Mouse (Mus musculus): Measurements from ENCODE around the gene Iah1.
A peak's percentile ranks its signal among the peaks of the same experiment; 100 is the strongest.

Gene Iah1

DNA sequence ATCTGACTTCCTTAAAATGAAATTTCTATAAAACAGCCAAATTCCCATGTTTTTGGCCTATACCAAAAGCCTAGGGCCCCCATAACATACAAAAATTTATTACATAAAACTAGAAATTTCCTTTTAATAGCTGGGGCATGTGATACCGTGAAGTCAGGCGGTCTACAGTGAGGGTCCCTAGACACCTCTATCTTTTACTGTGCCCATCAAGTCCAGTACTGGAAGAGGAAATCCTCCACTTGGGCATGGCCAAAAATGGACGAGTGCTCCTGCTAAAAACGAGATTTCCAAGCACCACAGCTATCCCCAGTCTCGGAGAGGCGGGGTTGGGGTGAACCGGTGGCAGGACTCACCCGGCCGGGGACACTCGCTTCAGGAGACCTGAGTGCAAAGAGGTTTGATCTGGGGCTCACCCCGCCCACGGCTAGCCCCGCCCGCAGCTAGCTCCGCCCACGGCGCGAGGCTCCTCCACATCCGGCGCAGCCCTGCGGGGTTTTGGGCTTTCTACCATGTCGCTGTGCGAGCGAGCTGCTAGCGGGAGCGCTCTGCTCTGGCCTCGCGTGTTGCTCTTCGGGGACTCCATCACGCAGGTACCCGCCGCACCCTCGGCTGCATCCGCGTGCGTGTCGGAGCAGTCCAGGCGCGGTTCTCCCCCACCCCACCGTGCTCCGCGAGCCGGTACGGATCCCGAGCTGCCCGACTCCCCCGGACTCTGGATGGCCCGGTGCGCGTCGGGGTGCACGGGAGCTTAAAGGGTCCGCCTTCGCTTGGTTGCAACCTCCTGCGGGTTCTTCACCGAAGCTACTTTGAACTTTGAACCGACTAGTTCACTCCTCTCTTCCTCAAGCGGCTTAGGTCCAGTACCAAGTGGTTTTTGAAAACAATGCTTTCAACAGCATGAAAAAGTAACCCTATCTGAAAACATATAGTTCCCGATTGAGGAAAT lies at the start of gene Iah1:
Gene Iah1, plus strand, starts transcription at position 467 of the 946 bp plus-strand sequence.
- DNase-seq (ENCODE audit: low spot score) = peak; percentile 90

DNA sequence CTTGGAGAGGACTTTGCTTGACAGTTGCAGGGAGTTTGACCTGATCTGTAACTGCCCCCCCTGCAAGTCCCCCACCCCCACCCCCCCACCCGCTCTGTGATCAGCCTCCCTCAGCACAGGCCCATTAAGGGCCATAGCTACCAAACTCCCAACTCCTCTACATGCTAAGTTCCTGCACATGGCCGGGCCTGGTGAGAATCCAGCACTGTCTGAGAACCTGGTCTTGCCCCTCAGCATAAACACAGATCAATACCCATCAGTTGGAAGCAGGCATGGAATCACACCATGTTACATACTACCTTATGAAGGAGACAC lies 49.4 kb upstream of the Iah1 start:
- no peak for DNase-seq (ENCODE audit: low spot score)

DNA sequence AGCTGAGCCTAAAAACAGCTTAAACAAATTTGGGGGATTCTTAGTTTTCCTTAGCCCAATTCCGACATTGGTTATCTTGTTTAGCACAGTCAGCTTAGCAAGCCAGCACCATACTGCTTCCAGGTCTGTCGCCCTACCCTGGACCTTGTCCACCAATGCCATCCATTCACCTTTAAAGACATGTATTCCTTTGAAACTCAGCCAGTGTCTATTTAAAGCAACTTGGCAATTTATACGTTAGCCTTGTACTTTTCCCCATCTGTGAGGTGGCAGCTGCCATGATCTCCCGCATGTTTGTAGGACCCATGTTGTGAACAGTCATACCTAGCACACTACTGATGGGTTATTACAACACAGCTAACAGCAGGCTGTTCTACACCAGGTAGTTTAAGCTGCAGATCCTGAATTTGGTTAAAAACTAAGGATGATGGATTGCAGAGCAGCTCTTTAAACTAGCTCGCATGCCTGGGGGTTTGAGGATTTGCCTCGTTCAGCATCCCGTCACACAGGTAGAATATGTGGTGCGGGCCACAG lies 48.0 kb upstream of the Iah1 start:
- no peak for DNase-seq (ENCODE audit: low spot score)

DNA sequence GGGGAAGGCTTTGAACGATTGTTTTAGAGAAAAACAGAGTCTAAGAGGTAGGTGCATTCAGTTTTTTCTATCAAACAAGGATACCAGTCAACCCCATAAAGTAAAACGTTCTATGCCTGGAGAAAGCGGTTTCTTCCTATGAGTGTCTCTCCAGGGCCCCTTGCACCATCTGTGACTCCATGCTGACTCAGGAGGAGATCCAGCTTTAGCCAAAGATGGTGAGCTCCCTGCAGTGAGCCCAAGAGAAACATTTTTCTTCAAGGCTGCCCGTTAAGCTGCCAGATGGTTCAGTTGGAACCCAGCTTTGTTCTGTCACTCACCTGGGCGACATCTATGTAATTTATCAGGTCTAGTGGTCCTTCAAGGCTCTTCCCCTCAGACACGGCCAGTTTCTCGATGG lies 41.7 kb upstream of the Iah1 start:
- DNase-seq (ENCODE audit: low spot score) = no peak

GRCm38 (mm10) chr12:21277352-21277864 lies 38.8 kb upstream of the Iah1 start:
- no peak for DNase-seq (ENCODE audit: low spot score)

DNA sequence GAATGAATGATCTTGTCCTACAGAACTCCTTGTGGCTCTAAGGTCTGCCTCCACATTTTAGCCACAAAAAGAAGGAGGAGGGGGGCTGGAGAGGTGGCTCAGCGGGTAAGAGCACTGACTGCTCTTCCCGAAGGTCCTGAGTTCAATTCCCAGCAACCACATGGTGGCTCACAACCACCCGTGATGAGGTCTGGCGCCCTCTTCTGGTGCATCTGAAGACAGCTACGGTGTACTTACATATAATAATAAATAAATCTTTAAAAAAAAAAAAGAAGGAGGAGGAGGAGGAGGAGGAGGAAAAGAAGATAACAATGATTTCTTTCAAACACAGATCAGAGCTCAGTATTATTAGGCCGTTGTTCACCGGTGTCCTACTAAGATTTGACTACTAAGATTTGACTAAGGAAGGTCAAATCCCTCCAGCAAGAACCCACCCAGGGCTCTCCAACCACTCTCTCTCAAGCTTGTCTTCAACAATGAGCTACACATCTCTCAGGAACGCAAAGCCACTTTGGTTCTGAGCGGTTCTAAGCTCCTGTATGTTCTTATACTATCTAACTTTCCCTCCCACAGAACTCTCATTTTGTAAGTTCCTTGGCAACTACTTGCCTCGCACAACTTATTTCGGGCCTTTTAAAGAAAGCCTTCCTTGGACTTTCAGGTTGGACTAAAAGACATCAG lies 31.3 kb upstream of the Iah1 start, which contains the start of gene Cpsf3:
Gene Cpsf3, plus strand, starts transcription at position 631 of the 681 bp plus-strand sequence.
- no peak for DNase-seq (ENCODE audit: low spot score)

- DNase-seq (ENCODE audit: low spot score) = no peak
Observed at GRCm38 (mm10) chr12:21285508-21286242, 30.5 kb upstream of the Iah1 start.

GRCm38 (mm10) chr12:21286243-21286622 lies 30.0 kb upstream of the Iah1 start, which contains the start of gene Itgb1bp1:
TSS of gene Itgb1bp1 (minus strand) at chr12:21286284.
- DNase-seq (ENCODE audit: low spot score) = peak; percentile 96

- no peak for DNase-seq (ENCODE audit: low spot score)
Observed at GRCm38 (mm10) chr12:21286712-21287650, 29.2 kb upstream of the Iah1 start.

DNA sequence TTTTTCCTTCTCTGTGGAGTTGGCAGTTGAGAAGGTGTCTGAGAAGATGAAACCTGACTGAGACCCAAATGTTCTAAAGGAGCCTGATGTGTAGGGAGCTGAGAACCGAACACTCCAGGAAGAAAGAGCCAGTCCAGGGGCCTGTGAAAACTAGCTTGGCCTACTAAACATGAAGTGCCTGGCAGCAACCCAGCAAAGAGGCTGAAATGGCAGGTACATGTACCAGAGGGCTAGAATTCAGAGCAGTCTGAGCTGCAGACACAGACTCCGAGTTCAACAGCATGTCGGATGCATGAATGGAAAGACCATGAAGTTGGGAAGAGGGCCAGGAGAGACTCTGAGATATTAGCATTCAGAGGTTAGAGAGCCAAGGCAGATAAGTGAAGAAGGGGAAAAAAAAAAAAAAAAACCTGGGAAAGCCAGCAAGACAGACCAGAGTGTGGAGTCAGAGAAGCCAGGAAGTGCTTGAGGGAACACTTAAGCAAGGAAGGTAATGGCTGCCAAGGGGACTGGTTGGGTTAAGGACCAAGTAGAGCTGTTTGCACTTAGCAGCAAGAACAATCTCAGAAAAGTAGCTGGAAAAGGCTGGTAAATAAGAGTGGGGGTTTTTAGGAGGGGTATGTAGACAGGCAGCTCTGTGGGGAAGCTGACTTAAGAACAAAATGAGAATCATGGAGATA lies 27.3 kb upstream of the Iah1 start:
- DNase-seq (ENCODE audit: low spot score) = no peak

GRCm38 (mm10) chr12:21289651-21290050 lies 26.5 kb upstream of the Iah1 start:
- DNase-seq (ENCODE audit: low spot score) = no peak

DNA sequence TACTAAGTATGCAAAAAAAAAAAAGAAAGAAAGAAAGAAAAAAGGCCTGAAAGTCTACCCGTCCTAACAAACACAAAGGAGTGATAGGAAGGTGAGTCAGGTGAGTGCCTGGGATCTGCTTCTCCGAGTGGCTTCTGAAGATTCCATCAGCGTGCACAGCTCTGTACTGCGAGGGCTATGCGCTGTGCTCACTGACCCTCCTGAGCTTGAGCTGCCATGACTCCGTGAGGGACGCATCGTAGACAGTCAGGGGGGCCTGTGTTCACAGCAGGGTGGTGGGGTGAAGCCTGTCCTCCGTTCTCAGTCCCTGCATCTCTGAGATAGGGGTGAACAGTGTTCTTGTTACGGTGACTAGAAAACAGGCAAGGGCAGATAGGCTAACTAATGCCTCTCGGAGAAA lies 17.3 kb upstream of the Iah1 start:
- DNase-seq (ENCODE audit: low spot score) = no peak

- no peak for DNase-seq (ENCODE audit: low spot score)
Observed at GRCm38 (mm10) chr12:21301324-21301723, 14.9 kb upstream of the Iah1 start.

- DNase-seq (ENCODE audit: low spot score) = peak; percentile 59
Observed at GRCm38 (mm10) chr12:21301932-21302331, 14.3 kb upstream of the Iah1 start.

GRCm38 (mm10) chr12:21302361-21302783 lies 13.8 kb upstream of the Iah1 start:
- peak; percentile 72 for DNase-seq (ENCODE audit: low spot score)

DNA sequence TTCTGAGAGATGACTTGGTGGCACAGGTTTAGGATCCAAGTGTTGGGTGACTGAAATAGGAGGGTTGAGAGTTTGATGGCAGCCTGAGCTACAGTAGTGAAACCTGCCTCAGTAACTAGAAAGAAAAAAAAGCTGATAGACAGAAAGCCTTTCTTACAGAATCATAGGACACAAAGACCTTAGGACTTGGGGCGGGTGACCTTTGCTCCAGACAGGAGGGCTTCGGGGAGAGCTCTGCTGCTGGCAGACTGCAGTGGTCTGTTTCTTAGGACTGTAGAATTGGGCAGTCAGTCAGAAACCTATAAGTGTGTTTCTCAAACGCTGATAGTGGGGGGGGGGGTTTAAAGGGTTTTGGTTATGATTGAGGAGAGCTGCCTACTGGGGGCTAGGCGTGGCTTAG lies 10.4 kb upstream of the Iah1 start:
- DNase-seq (ENCODE audit: low spot score) = no peak

DNA sequence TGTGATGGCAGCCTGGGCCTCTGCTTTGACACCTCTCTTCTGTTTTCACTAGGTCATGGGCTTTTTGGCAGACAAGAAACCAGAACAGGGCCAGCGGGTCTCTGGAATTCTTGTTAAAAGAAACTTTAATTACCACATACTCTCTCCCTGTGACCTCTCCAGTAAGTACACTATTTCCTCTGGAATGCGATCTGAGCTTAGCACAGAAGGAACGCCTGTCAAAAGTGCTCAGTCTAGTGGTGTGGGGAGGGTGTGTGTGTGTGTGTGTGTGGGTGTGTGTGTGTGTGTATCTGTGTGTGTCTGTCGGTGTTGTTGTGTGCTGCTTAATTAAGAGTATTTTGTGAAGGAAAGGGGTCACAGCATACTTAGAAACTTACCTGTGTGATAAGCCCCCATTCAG lies 9.5 kb upstream of the Iah1 start:
- DNase-seq (ENCODE audit: low spot score) = no peak

DNA sequence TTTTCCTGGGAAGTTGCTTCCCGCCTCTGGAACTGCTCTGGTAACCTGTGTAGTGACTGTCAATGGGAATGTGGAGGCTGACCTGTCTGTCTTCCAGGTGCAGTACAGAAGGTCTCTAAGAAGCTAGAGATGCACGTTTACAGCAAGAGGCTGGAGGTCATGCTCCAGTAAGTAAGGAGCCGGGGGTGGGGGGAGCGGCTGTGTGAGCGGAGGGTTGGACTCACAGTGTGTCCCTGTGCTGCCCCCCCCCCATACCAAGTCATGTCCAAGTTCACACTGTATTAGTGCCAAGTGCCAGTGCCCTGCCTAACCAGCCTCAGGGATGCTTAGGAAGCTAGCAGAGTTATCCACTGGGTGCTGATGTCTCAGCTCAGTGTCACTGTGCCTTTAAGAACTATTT lies 4.0 kb upstream of the Iah1 start:
- no peak for DNase-seq (ENCODE audit: low spot score)

DNA sequence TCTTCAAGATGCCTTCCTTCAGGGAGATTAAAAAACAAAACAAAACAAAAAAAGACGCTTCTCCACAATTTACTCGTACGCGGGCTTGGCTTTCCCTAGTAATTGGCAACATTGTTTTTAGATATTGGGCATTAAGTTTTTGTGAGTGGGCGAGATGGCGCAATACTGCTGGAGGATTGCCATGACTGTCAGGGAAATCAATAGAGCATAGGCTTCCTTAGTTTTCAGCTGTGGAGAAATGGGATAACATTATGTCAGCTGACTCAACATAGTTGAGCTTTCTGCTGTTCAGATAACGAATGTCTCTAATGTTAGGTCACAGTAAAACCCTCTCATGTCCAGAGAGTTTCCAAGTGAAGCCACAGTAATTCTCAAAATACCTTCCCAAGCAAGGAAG lies 678 bp downstream of the Iah1 start:
- DNase-seq (ENCODE audit: low spot score) = peak; percentile 33

GRCm38 (mm10) chr12:21318143-21318895 lies 2.1 kb downstream of the Iah1 start:
- DNase-seq (ENCODE audit: low spot score) = peak; percentile 40

Data from yolk sac, embryonic 10.5 days (tissue).